Mouse (Mus musculus) adipocyte (in vitro differentiated cells): ENCODE data around the gene Itgb3bp.
A peak's percentile ranks its signal among the peaks of the same experiment; 100 is the strongest.

ENCODE experiments used
- DNase-seq: peaks from one replicate; pipeline ENCODE4 v3.0.0-alpha.2; 2016; ENCODE audit warnings: low spot score

Gene Itgb3bp

GRCm38 (mm10) chr4:99929613-99930517 is at the start of gene Itgb3bp:
Gene Itgb3bp (minus strand): TSS chr4:99929813.
- DNase-seq, result peak; percentile 97

GRCm38 (mm10) chr4:99979326-99979725 is 49.7 kb upstream of the Itgb3bp start:
- DNase-seq, result peak; percentile 24

- DNase-seq, result peak; percentile 56
Observed at GRCm38 (mm10) chr4:99974375-99974774, 44.8 kb upstream of the Itgb3bp start.

- peak; percentile 49 for DNase-seq
Observed at GRCm38 (mm10) chr4:99973931-99974330, 44.3 kb upstream of the Itgb3bp start.

GRCm38 (mm10) chr4:99972886-99973285 is 43.3 kb upstream of the Itgb3bp start:
- DNase-seq, result no peak

- DNase-seq, result peak; percentile 73
Observed at GRCm38 (mm10) chr4:99970097-99970496, 40.5 kb upstream of the Itgb3bp start.

- peak; percentile 40 for DNase-seq
Observed at GRCm38 (mm10) chr4:99969328-99969727, 39.7 kb upstream of the Itgb3bp start.

GRCm38 (mm10) chr4:99966555-99966954 is 36.9 kb upstream of the Itgb3bp start:
- DNase-seq, result no peak

GRCm38 (mm10) chr4:99959308-99959707 is 29.7 kb upstream of the Itgb3bp start:
- no peak for DNase-seq

GRCm38 (mm10) chr4:99958084-99958815 is 28.6 kb upstream of the Itgb3bp start:
- DNase-seq, result no peak

- peak; percentile 79 for DNase-seq
Observed at GRCm38 (mm10) chr4:99957186-99957585, 27.6 kb upstream of the Itgb3bp start.

- DNase-seq, result no peak
Observed at GRCm38 (mm10) chr4:99955396-99955795, 25.8 kb upstream of the Itgb3bp start.

- DNase-seq, result no peak
Observed at GRCm38 (mm10) chr4:99953904-99954303, 24.3 kb upstream of the Itgb3bp start.

- DNase-seq, result no peak
Observed at GRCm38 (mm10) chr4:99947896-99948295, 18.3 kb upstream of the Itgb3bp start.

GRCm38 (mm10) chr4:99947192-99947591 is 17.6 kb upstream of the Itgb3bp start:
- DNase-seq, result peak; percentile 61

GRCm38 (mm10) chr4:99946516-99946915 is 16.9 kb upstream of the Itgb3bp start:
- DNase-seq, result no peak

- no peak for DNase-seq
Observed at GRCm38 (mm10) chr4:99945011-99945410, 15.4 kb upstream of the Itgb3bp start.

- no peak for DNase-seq
Observed at GRCm38 (mm10) chr4:99944606-99945005, 15.0 kb upstream of the Itgb3bp start.

- peak; percentile 90 for DNase-seq
Observed at GRCm38 (mm10) chr4:99941655-99942414, 12.2 kb upstream of the Itgb3bp start.

GRCm38 (mm10) chr4:99939711-99940505 is 10.3 kb upstream of the Itgb3bp start:
- DNase-seq, result peak; percentile 85

- no peak for DNase-seq
Observed at GRCm38 (mm10) chr4:99936278-99936677, 6.7 kb upstream of the Itgb3bp start.
